Mouse (Mus musculus) splenic B cell, adult 2 months (primary cell): ENCODE measurements at regions not wholly inside any gene's neighbourhood (a gene's known extent, or its start where the extent isn't known, plus 50 kb on each side); places are given as distances from the start of the nearest gene placed in this dataset.

ENCODE experiments used
- DNase-seq: peaks from one replicate; pipeline ENCODE4 v3.0.0-alpha.2; 2011; ENCODE audit warnings: low read depth, low spot score
- H3K27me3 ChIP-seq: 2 replicates; pipeline ENCODE4 v1.6.1; 2012; ENCODE audit warnings: mild to moderate bottlenecking, low read length, moderate library complexity, mixed read lengths; ENCODE audit not compliant: control insufficient read depth, poor library complexity, insufficient read depth, severe bottlenecking
- H3K36me3 ChIP-seq: 2 replicates; pipeline ENCODE4 v1.6.1; 2012; ENCODE audit warnings: mild to moderate bottlenecking, low read length, moderate library complexity, mixed read lengths; ENCODE audit not compliant: control insufficient read depth, poor library complexity, insufficient read depth, severe bottlenecking

GRCm38 (mm10) chr10:60928164-60928563 lies 96.8 kb upstream of the Unc5b start:
- Histone ChIP-seq H3K27me3 (no peaks in the 10 kb centered on the region), H3K36me3 (no peaks in the 10 kb centered on the region)
- DNase-seq = no peak

- DNase-seq = no peak
- H3K27me3 ChIP-seq = no peaks in the 10 kb centered on the region; the same call in 1 of the 2 replicates
- H3K36me3 ChIP-seq = no peaks in the 10 kb centered on the region
These were observed 95.3 kb upstream of the Unc5b start for GRCm38 (mm10) chr10:60926632-60927031.

GRCm38 (mm10) chr10:60925644-60926043 lies 94.3 kb upstream of the Unc5b start:
- Histone ChIP-seq H3K36me3 (no peaks in the 10 kb centered on the region), H3K27me3 (no peaks in the 10 kb centered on the region; the same call in 1 of the 2 replicates)
- DNase-seq = no peak

- Histone ChIP-seq H3K36me3 (no peaks in the 10 kb centered on the region), H3K27me3 (no peaks in the 10 kb centered on the region; the same call in 1 of the 2 replicates)
- DNase-seq = no peak
These were observed 93.8 kb upstream of the Unc5b start for GRCm38 (mm10) chr10:60925198-60925597.

- no peak for DNase-seq
- Histone ChIP-seq H3K36me3 (no peaks in the 10 kb centered on the region), H3K27me3 (no peaks in the 10 kb centered on the region; the same call in 1 of the 2 replicates)
These were observed 92.4 kb upstream of the Unc5b start for GRCm38 (mm10) chr10:60923806-60924205.

GRCm38 (mm10) chr10:60920621-60921020 lies 89.2 kb upstream of the Unc5b start:
- H3K36me3 ChIP-seq = no peaks in the 10 kb centered on the region
- H3K27me3 ChIP-seq = no peaks in the 10 kb centered on the region; the same call in 1 of the 2 replicates
- no peak for DNase-seq

- no peaks in the 10 kb centered on the region for H3K36me3 ChIP-seq
- no peaks in the 10 kb centered on the region; the same call in 1 of the 2 replicates for H3K27me3 ChIP-seq
- DNase-seq = no peak
These were observed 86.6 kb upstream of the Unc5b start for GRCm38 (mm10) chr10:60918020-60918419.

- no peaks in the 10 kb centered on the region for H3K36me3 ChIP-seq
- H3K27me3 ChIP-seq = no peaks in the 10 kb centered on the region
- no peak for DNase-seq
These were observed 83.0 kb upstream of the Unc5b start for GRCm38 (mm10) chr10:60914391-60914790.

- Histone ChIP-seq H3K27me3 (no peaks in the 10 kb centered on the region), H3K36me3 (no peaks in the 10 kb centered on the region)
- DNase-seq = no peak
These were observed 82.1 kb upstream of the Unc5b start for GRCm38 (mm10) chr10:60913456-60913900.

- no peaks in the 10 kb centered on the region; the same call in 1 of the 2 replicates for H3K27me3 ChIP-seq
- H3K36me3 ChIP-seq = no peaks in the 10 kb centered on the region
- no peak for DNase-seq
These were observed 73.0 kb upstream of the Unc5b start for GRCm38 (mm10) chr10:60904351-60904750.

- Histone ChIP-seq H3K36me3 (no peaks in the 10 kb centered on the region), H3K27me3 (no peaks in the 10 kb centered on the region)
- no peak for DNase-seq
These were observed 69.6 kb upstream of the Unc5b start for GRCm38 (mm10) chr10:60900992-60901391.

- no peaks in the 10 kb centered on the region for H3K36me3 ChIP-seq
- H3K27me3 ChIP-seq = no peaks in the 10 kb centered on the region
- no peak for DNase-seq
These were observed 62.4 kb upstream of the Unc5b start for GRCm38 (mm10) chr10:60893810-60894147.

GRCm38 (mm10) chr10:60893130-60893809 lies 61.9 kb upstream of the Unc5b start:
- Histone ChIP-seq H3K27me3 (no peaks in the 10 kb centered on the region), H3K36me3 (no peaks in the 10 kb centered on the region)
- no peak for DNase-seq

GRCm38 (mm10) chr10:60892730-60893129 lies 61.3 kb upstream of the Unc5b start:
- Histone ChIP-seq H3K27me3 (no peaks in the 10 kb centered on the region), H3K36me3 (no peaks in the 10 kb centered on the region)
- no peak for DNase-seq

GRCm38 (mm10) chr10:60891476-60892170 lies 60.2 kb upstream of the Unc5b start:
- Histone ChIP-seq H3K27me3 (no peaks in the 10 kb centered on the region), H3K36me3 (no peaks in the 10 kb centered on the region)
- no peak for DNase-seq
